Mouse (Mus musculus) heart, postnatal 14 days (tissue): ENCODE measurements around the gene Olfr839-ps1. TPM values are rescaled to one million over a fixed set of nuclear protein-coding genes. Genes with fewer than 3 reads are reported as not detected.

Experiments
- DNase-seq, 2 experiments: peaks; one replicate each; pipeline ENCODE4 v3.0.0; 2021 to 2022
- intact Hi-C: fragments of 180-260 bp; cut with DNase I; formaldehyde crosslinking; loops from one replicate; pipeline ENCODE4 v1.15.1; 2025
- long read RNA-seq, 2 experiments: library from polyadenylated mRNA; stranded (forward); transcript quantifications; one replicate each; pipeline ENCODE4 v2.0.0; 2021
- total RNA-seq, 2 experiments: library from RNA; stranded (reverse); gene quantifications; 2 replicates each; pipeline ENCODE4 v1.2.3; 2021

Olfr839-ps1 gene
- total RNA-seq, result not detected
- long read RNA-seq, experiment 1, result 0 reads
- long read RNA-seq, experiment 2, result 0 reads

DNA sequence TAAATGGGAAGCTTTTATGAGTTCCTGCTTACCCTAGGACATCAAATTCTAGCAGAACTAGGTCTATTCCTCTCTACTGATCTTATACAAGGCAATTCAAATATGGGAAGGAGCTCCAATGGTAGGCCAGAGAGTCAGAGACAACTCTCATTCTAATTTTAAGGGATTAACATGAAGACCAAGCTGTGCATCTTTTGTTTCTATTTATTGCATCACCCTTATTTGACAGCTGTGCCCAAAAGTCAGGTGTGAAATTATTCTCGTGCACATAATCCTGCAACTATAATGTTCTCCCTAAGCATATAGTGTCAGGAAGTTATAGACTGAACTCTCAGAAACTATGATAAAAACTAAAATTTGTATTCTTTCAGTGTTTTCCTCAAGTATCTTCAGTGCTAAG is at the start of gene Olfr839-ps1:
Gene Olfr839-ps1, minus strand, starts transcription at position 101 of the 400 bp plus-strand sequence.
- intact Hi-C loops, result no loop called here

GRCm38 (mm10) chr9:19136017-19136416 is 41.1 kb downstream of the Olfr839-ps1 start, which contains the start of gene Olfr837:
TSS of gene Olfr837 (plus strand) at chr9:19136317.
- no peak for DNase-seq
- intact Hi-C loops, result no loop called here

More for the DNA sequence above, at the start of gene Olfr839-ps1:
- no peak for DNase-seq

- intact Hi-C loops, result no loop called here
- no peak for DNase-seq
Measured at GRCm38 (mm10) chr9:19120082-19120481, 57.0 kb downstream of the Olfr839-ps1 start, which contains the start of gene Olfr836. TSS of gene Olfr836 (plus strand) at chr9:19120382.

Other genes starting within 250 kb of the Olfr839-ps1 start
- not detected for gene Olfr832, start 240.2 kb downstream of the Olfr839-ps1 start, total RNA-seq
- gene Olfr834, start 189.3 kb downstream of the Olfr839-ps1 start, total RNA-seq, result not detected
- not detected for gene Olfr835, start 144.6 kb downstream of the Olfr839-ps1 start, total RNA-seq
- gene Olfr836, start 56.9 kb downstream of the Olfr839-ps1 start, total RNA-seq, result not detected
- gene Olfr837, start 41.0 kb downstream of the Olfr839-ps1 start, total RNA-seq, result not detected
- not detected for gene Olfr843, start 74.7 kb upstream of the Olfr839-ps1 start, total RNA-seq
- gene Olfr844, start 139.0 kb upstream of the Olfr839-ps1 start, total RNA-seq, result not detected
- gene Olfr845, start 159.1 kb upstream of the Olfr839-ps1 start, total RNA-seq, result not detected
- not detected for gene Olfr846, start 186.7 kb upstream of the Olfr839-ps1 start, total RNA-seq
- not detected for gene Olfr847, start 201.4 kb upstream of the Olfr839-ps1 start, total RNA-seq